Mouse (Mus musculus) midbrain, embryonic 16.5 days (tissue): Measurements from ENCODE around the gene Sycp2l. TPM values are rescaled to one million over a fixed set of nuclear protein-coding genes. Genes with fewer than 3 reads are reported as not detected.
A peak's percentile ranks its signal among the peaks of the same experiment; 100 is the strongest.

Source experiments
- ATAC-seq: fragments of 200-750 bp; cut with Nextera tagmentation; 2 replicates; pipeline ENCODE4 v1.8.0; 2017; ENCODE audit warnings: moderate TSS enrichment
- H3K27ac ChIP-seq: fragments of 300-500 bp; sonication (generic); 2 replicates; pipeline ENCODE4 v1.5.1; 2014; ENCODE audit warnings: mild to moderate bottlenecking, low read length, mixed read lengths
- H3K27me3 ChIP-seq: fragments of 300-500 bp; sonication (generic); 2 replicates; pipeline ENCODE4 v1.6.1; 2014; ENCODE audit warnings: low read depth, low read length, mixed read lengths; ENCODE audit not compliant: control insufficient read depth, insufficient read depth
- H3K36me3 ChIP-seq: fragments of 300-500 bp; sonication (generic); 2 replicates; pipeline ENCODE4 v1.6.1; 2014; ENCODE audit warnings: mild to moderate bottlenecking, low read length, moderate library complexity, mixed read lengths; ENCODE audit not compliant: control insufficient read depth, insufficient read depth
- H3K4me1 ChIP-seq: fragments of 300-500 bp; sonication (generic); 2 replicates; pipeline ENCODE4 v1.6.1; 2014; ENCODE audit warnings: mild to moderate bottlenecking, low read length, mixed read lengths; ENCODE audit not compliant: control insufficient read depth, insufficient read depth
- H3K4me2 ChIP-seq: fragments of 300-500 bp; sonication (generic); 2 replicates; pipeline ENCODE4 v1.6.1; 2014; ENCODE audit warnings: mild to moderate bottlenecking, low read length, mixed read lengths
- H3K4me3 ChIP-seq: fragments of 300-500 bp; sonication (generic); 2 replicates; pipeline ENCODE4 v1.5.1; 2014; ENCODE audit warnings: low read depth, mild to moderate bottlenecking, low read length, moderate library complexity, mixed read lengths
- H3K9ac ChIP-seq: fragments of 300-500 bp; sonication (generic); 2 replicates; pipeline ENCODE4 v1.6.1; 2014; ENCODE audit warnings: low read depth, low read length, mixed read lengths
- H3K9me3 ChIP-seq: fragments of 300-500 bp; sonication (generic); replicated peaks from 2 replicates; pipeline ENCODE4 v1.6.1; 2014; ENCODE audit warnings: mild to moderate bottlenecking, low read length, mixed read lengths; ENCODE audit not compliant: control insufficient read depth, poor library complexity, severe bottlenecking
- WGBS: fragments of 180-500 bp; shearing (Covaris S2); extraction: QIAGEN DNeasy Blood & Tissue Kit; methylation state at CpG from one replicate; pipeline ENCODE4 v1.1.7; 2014; 5-methylcytosine and 5-hydroxymethylcytosine counted together
- polyA plus RNA-seq: library from polyadenylated mRNA; unstranded; fragments of >200 nt; fragmentation: Nextera tagmentation; extraction: Ambion mirVana; gene quantifications from 2 replicates; pipeline ENCODE4 v1.2.1, GENCODE M21; 2015

Gene Sycp2l
- polyA plus RNA-seq, 1 experiment from 2014 or later: not detected

GRCm38 (mm10) chr13:41084521-41084920 is 29.6 kb upstream of the Sycp2l start:
- Histone ChIP-seq H3K27ac (no peak overlapping the region), H3K27me3 (0 out of 2 replicates have a peak, but pooled peaks cover 3% of the 10 kb centered on the region), H3K9ac (no peak overlapping the region), H3K4me2 (no peak overlapping the region), H3K36me3 (no peaks in the 10 kb centered on the region), H3K4me1 (no peaks in the 10 kb centered on the region), H3K9me3 (no peaks in the 10 kb centered on the region), H3K4me3 (no peak overlapping the region)
- ATAC-seq: no peak
- WGBS: 88% methylated on average over 3 of the region's 3 CpGs

GRCm38 (mm10) chr13:41085140-41085539 is 29.0 kb upstream of the Sycp2l start:
- Histone ChIP-seq H3K4me2 (no peak overlapping the region), H3K4me3 (no peak overlapping the region), H3K27me3 (0 out of 2 replicates have a peak, but pooled peaks cover 3% of the 10 kb centered on the region), H3K9me3 (no peaks in the 10 kb centered on the region), H3K27ac (no peak overlapping the region), H3K4me1 (no peaks in the 10 kb centered on the region), H3K36me3 (no peaks in the 10 kb centered on the region), H3K9ac (no peak overlapping the region)
- WGBS: 32% methylated on average over 2 of the region's 2 CpGs
- ATAC-seq: no peak

GRCm38 (mm10) chr13:41088746-41089145 is 25.4 kb upstream of the Sycp2l start:
- Histone ChIP-seq H3K4me1 (no peaks in the 10 kb centered on the region), H3K4me3 (no peak overlapping the region), H3K9ac (no peak overlapping the region), H3K9me3 (no peaks in the 10 kb centered on the region), H3K36me3 (no peaks in the 10 kb centered on the region), H3K4me2 (no peak overlapping the region), H3K27ac (no peak overlapping the region), H3K27me3 (no peaks in the 10 kb centered on the region)
- no peak for ATAC-seq

- Histone ChIP-seq H3K4me3 (no peak overlapping the region), H3K9ac (no peak overlapping the region), H3K27ac (no peak overlapping the region), H3K36me3 (no peaks in the 10 kb centered on the region), H3K27me3 (no peaks in the 10 kb centered on the region), H3K4me2 (no peak overlapping the region), H3K4me1 (no peaks in the 10 kb centered on the region), H3K9me3 (no peaks in the 10 kb centered on the region)
- ATAC-seq: no peak
- WGBS: 33% methylated on average over 10 of the region's 10 CpGs
These were observed 22.8 kb upstream of the Sycp2l start for GRCm38 (mm10) chr13:41091271-41091670.

GRCm38 (mm10) chr13:41094160-41094559 is 19.9 kb upstream of the Sycp2l start:
- ATAC-seq: peak; percentile 56; the same call in 1 of the 2 replicates
- no peaks in the 10 kb centered on the region for H3K27me3 ChIP-seq
- no peaks in the 10 kb centered on the region for H3K9me3 ChIP-seq
- H3K27ac ChIP-seq: no peak overlapping the region
- H3K36me3 ChIP-seq: no peaks in the 10 kb centered on the region
- 81% methylated on average over 10 of the region's 10 CpGs for WGBS
- no peaks in the 10 kb centered on the region for H3K4me1 ChIP-seq
- H3K9ac ChIP-seq: no peak overlapping the region
- no peak overlapping the region for H3K4me3 ChIP-seq
- H3K4me2 ChIP-seq: no peak overlapping the region

GRCm38 (mm10) chr13:41097324-41098058 is 16.6 kb upstream of the Sycp2l start:
- H3K9ac ChIP-seq: no peak overlapping the region
- H3K36me3 ChIP-seq: no peaks in the 10 kb centered on the region
- H3K4me2 ChIP-seq: no peak overlapping the region
- WGBS: 79% methylated on average over 16 of the region's 16 CpGs
- no peak for ATAC-seq
- H3K27me3 ChIP-seq: no peaks in the 10 kb centered on the region
- no peaks in the 10 kb centered on the region for H3K9me3 ChIP-seq
- H3K4me1 ChIP-seq: no peaks in the 10 kb centered on the region
- H3K27ac ChIP-seq: no peak overlapping the region
- H3K4me3 ChIP-seq: no peak overlapping the region

GRCm38 (mm10) chr13:41098325-41098724 is 15.8 kb upstream of the Sycp2l start:
- ATAC-seq: no peak
- WGBS: 87% methylated on average over 15 of the region's 15 CpGs

GRCm38 (mm10) chr13:41100031-41100430 is 14.1 kb upstream of the Sycp2l start:
- no peak overlapping the region for H3K4me2 ChIP-seq
- no peaks in the 10 kb centered on the region for H3K9me3 ChIP-seq
- no peaks in the 10 kb centered on the region for H3K36me3 ChIP-seq
- H3K27me3 ChIP-seq: no peaks in the 10 kb centered on the region
- H3K9ac ChIP-seq: no peak overlapping the region
- no peak for ATAC-seq
- H3K4me1 ChIP-seq: no peaks in the 10 kb centered on the region
- no peak overlapping the region for H3K27ac ChIP-seq
- WGBS: 95% methylated on average over 2 of the region's 2 CpGs
- no peak overlapping the region for H3K4me3 ChIP-seq

More at GRCm38 (mm10) chr13:41098325-41098724, 15.8 kb upstream of the Sycp2l start:
- Histone ChIP-seq H3K4me1 (no peaks in the 10 kb centered on the region), H3K36me3 (no peaks in the 10 kb centered on the region), H3K27ac (no peak overlapping the region), H3K27me3 (no peaks in the 10 kb centered on the region), H3K9ac (no peak overlapping the region), H3K4me2 (no peak overlapping the region), H3K4me3 (no peak overlapping the region), H3K9me3 (no peaks in the 10 kb centered on the region)

- Histone ChIP-seq H3K4me2 (no peak overlapping the region), H3K36me3 (no peaks in the 10 kb centered on the region), H3K9me3 (no peaks in the 10 kb centered on the region), H3K9ac (no peak overlapping the region), H3K27me3 (no peaks in the 10 kb centered on the region), H3K4me1 (no peaks in the 10 kb centered on the region), H3K4me3 (no peak overlapping the region), H3K27ac (no peak overlapping the region)
- whole genome bisulfite sequencing: 64% methylated on average over 12 of the region's 12 CpGs
- no peak for ATAC-seq
These were observed 10.1 kb upstream of the Sycp2l start for GRCm38 (mm10) chr13:41103841-41104525.
